Mouse (Mus musculus): ENCODE results near the gene Fndc4. TPM values are rescaled to one million over a fixed set of nuclear protein-coding genes. Genes with fewer than 3 reads are reported as not detected.

The Fndc4 gene
- polyA plus RNA-seq (2012; rRNA removed) = 136 and 156 TPM in 2 replicates

GRCm38 (mm10) chr5:31295606-31296141, at the start of gene Fndc4:
TSS of gene Fndc4 (minus strand) at chr5:31296080.

GRCm38 (mm10) chr5:31297047-31297757, 1.3 kb upstream of the Fndc4 start, which contains the start of gene Gckr:
TSS of gene Gckr (plus strand) at chr5:31297443.

GRCm38 (mm10) chr5:31290521-31291360, 5.1 kb downstream of the Fndc4 start, which contains the start of gene Ift172:
TSS of gene Ift172 (minus strand) at chr5:31291116.

GRCm38 (mm10) chr5:31251541-31252101, 44.3 kb downstream of the Fndc4 start, which contains the start of gene Krtcap3:
TSS of gene Krtcap3 (plus strand) at chr5:31251691.

Other genes starting within 250 kb of the Fndc4 start
- 131 and 134 TPM in 2 replicates for gene Atraid, start 247.8 kb downstream of the Fndc4 start, polyA plus RNA-seq (2012; rRNA removed)
- 31.0 and 36.5 TPM in 2 replicates for gene Slc5a6, start 247.2 kb downstream of the Fndc4 start, polyA plus RNA-seq (2012; rRNA removed)
- 29.6 and 31.9 TPM in 2 replicates for gene Cad, start 241.3 kb downstream of the Fndc4 start, polyA plus RNA-seq (2012; rRNA removed)
- not detected in 2 replicates for gene Dnajc5g, start 189.8 kb downstream of the Fndc4 start, polyA plus RNA-seq (2012; rRNA removed)
- gene Slc30a3, start 187.8 kb downstream of the Fndc4 start, polyA plus RNA-seq (2012; rRNA removed) = 18.5 and 25.0 TPM in 2 replicates
- gene Trim54, start 179.4 kb downstream of the Fndc4 start, polyA plus RNA-seq (2012; rRNA removed) = 1.5 TPM in 1 of 2 replicates, not detected in the other
- gene Ucn, start 157.3 kb downstream of the Fndc4 start, polyA plus RNA-seq (2012; rRNA removed) = not detected in 2 replicates
- gene Mpv17, start 141.8 kb downstream of the Fndc4 start, polyA plus RNA-seq (2012; rRNA removed) = 51.7 and 55.6 TPM in 2 replicates
- gene Gm29609, start 116.2 kb downstream of the Fndc4 start, polyA plus RNA-seq (2012; rRNA removed) = 3.4 TPM in 2 replicates
- gene Gtf3c2, start 115.9 kb downstream of the Fndc4 start, polyA plus RNA-seq (2012; rRNA removed) = 99.8 and 100 TPM in 2 replicates
- gene Snx17, start 102.9 kb downstream of the Fndc4 start, polyA plus RNA-seq (2012; rRNA removed) = 91.1 and 98.2 TPM in 2 replicates
- 62.9 and 68.7 TPM in 2 replicates for gene Eif2b4, start 102.7 kb downstream of the Fndc4 start, polyA plus RNA-seq (2012; rRNA removed)
- 73.0 and 77.5 TPM in 2 replicates for gene Zfp513, start 93.8 kb downstream of the Fndc4 start, polyA plus RNA-seq (2012; rRNA removed)
- gene Ppm1g, start 75.4 kb downstream of the Fndc4 start, polyA plus RNA-seq (2012; rRNA removed) = 172 and 190 TPM in 2 replicates
- gene Nrbp1, start 55.2 kb downstream of the Fndc4 start, polyA plus RNA-seq (2012; rRNA removed) = 138 and 150 TPM in 2 replicates
- gene Gm9970, start 54.8 kb downstream of the Fndc4 start, polyA plus RNA-seq (2012; rRNA removed) = 0.11 and 0.16 TPM in 2 replicates
- gene Krtcap3, start 44.4 kb downstream of the Fndc4 start, polyA plus RNA-seq (2012; rRNA removed) = 5.7 and 9.3 TPM in 2 replicates
- 51.0 and 55.7 TPM in 2 replicates for gene Ift172, start 5.0 kb downstream of the Fndc4 start, polyA plus RNA-seq (2012; rRNA removed)
- 0.33 and 0.55 TPM in 2 replicates for gene Gckr, start 1.4 kb upstream of the Fndc4 start, polyA plus RNA-seq (2012; rRNA removed)
- 80.1 and 83.1 TPM in 2 replicates for gene Zfp512, start 156.4 kb upstream of the Fndc4 start, polyA plus RNA-seq (2012; rRNA removed)
- 0.09 and 0.11 TPM in 2 replicates for gene 4930548H24Rik, start 189.7 kb upstream of the Fndc4 start, polyA plus RNA-seq (2012; rRNA removed)
- gene Gpn1, start 198.7 kb upstream of the Fndc4 start, polyA plus RNA-seq (2012; rRNA removed) = 39.5 and 41.4 TPM in 2 replicates
- 22.0 and 22.4 TPM in 2 replicates for gene Slc4a1ap, start 230.9 kb upstream of the Fndc4 start, polyA plus RNA-seq (2012; rRNA removed)
- gene Supt7l, start 231.7 kb upstream of the Fndc4 start, polyA plus RNA-seq (2012; rRNA removed) = 18.7 and 19.9 TPM in 2 replicates

Measured in central nervous system, embryonic 14 days (tissue).